Mouse (Mus musculus): ENCODE measurements at regions not wholly inside any gene's neighbourhood (a gene's known extent, or its start where the extent isn't known, plus 50 kb on each side); places are given as distances from the start of the nearest gene placed in this dataset.

- 65% methylated on average over 3 of the region's 3 CpGs for WGBS
- no peak overlapping the region for H3K4me3 ChIP-seq (replicated peaks; ENCODE audit: low read depth, low read length)
- no peak for ATAC-seq (replicated peaks; ENCODE audit: low FRiP score, low read depth)
- H3K4me2 ChIP-seq (ENCODE audit: low read length): no peak overlapping the region
- H3K27me3 ChIP-seq (ENCODE audit: insufficient read depth, low read length): no peaks in the 10 kb centered on the region
- no peaks in the 10 kb centered on the region for H3K9me3 ChIP-seq (replicated peaks; ENCODE audit: low read length)
- no peaks in the 10 kb centered on the region for H3K36me3 ChIP-seq (ENCODE audit: insufficient read depth, low read length)
- no peak overlapping the region for H3K27ac ChIP-seq
- TF ChIP-seq CTCF (IDR thresholded peaks at IDR 0.05; ENCODE audit: low read depth): no peak
- DNase-seq (ENCODE audit: low spot score): no peak
- H3K9ac ChIP-seq (ENCODE audit: low read depth, low read length): no peak overlapping the region
- no peaks in the 10 kb centered on the region for H3K4me1 ChIP-seq (replicated peaks; ENCODE audit: insufficient read depth, low read length)
These were observed 72.7 kb upstream of the Abca1 start for GRCm38 (mm10) chr4:53232436-53232835.

- Histone ChIP-seq H3K27ac (no peak overlapping the region), H3K9me3 (replicated peaks; ENCODE audit: low read length) (no peaks in the 10 kb centered on the region), H3K27me3 (ENCODE audit: insufficient read depth, low read length) (no peaks in the 10 kb centered on the region), H3K9ac (ENCODE audit: low read depth, low read length) (no peak overlapping the region), H3K4me1 (replicated peaks; ENCODE audit: insufficient read depth, low read length) (no peaks in the 10 kb centered on the region), H3K36me3 (ENCODE audit: insufficient read depth, low read length) (no peaks in the 10 kb centered on the region), H3K4me2 (ENCODE audit: low read length) (no peak overlapping the region), H3K4me3 (replicated peaks; ENCODE audit: low read depth, low read length) (no peak overlapping the region)
- TF ChIP-seq CTCF (IDR thresholded peaks at IDR 0.05; ENCODE audit: low read depth): no peak
- ATAC-seq (replicated peaks; ENCODE audit: low FRiP score, low read depth) (no peak), DNase-seq (ENCODE audit: low spot score) (no peak)
- 48% methylated on average over 4 of the region's 4 CpGs for WGBS
These were observed 72.2 kb upstream of the Abca1 start for GRCm38 (mm10) chr4:53231867-53232266.

DNA sequence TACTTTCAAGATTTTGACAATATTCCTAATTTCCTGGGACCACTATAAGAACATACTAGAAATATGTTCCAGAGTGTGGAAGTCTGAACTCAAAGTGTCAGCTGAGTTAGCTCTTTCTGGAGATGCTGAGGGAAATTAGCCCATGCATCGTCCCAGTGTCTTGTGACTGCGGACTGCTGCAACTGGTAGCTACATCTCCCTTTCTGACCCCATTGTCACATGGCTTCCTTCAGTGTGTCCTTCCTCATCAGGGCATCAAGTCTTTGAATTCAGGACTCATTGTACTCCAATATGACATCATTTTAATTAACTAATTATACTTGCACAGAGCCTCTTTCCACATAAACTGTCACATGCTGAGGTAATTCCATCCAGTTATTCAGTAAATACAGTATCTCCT is 71.4 kb upstream of the Abca1 start:
- no peak overlapping the region for H3K9ac ChIP-seq (ENCODE audit: low read depth, low read length)
- no peak overlapping the region for H3K27ac ChIP-seq
- no peaks in the 10 kb centered on the region for H3K4me1 ChIP-seq (replicated peaks; ENCODE audit: insufficient read depth, low read length)
- H3K36me3 ChIP-seq (ENCODE audit: insufficient read depth, low read length): no peaks in the 10 kb centered on the region
- 92% methylated on average over 2 of the region's 2 CpGs for WGBS
- H3K4me3 ChIP-seq (replicated peaks; ENCODE audit: low read depth, low read length): no peak overlapping the region
- H3K9me3 ChIP-seq (replicated peaks; ENCODE audit: low read length): no peaks in the 10 kb centered on the region
- H3K27me3 ChIP-seq (ENCODE audit: insufficient read depth, low read length): no peaks in the 10 kb centered on the region
- no peak for DNase-seq (ENCODE audit: low spot score)
- ATAC-seq (replicated peaks; ENCODE audit: low FRiP score, low read depth): no peak
- no peak for TF ChIP-seq CTCF (IDR thresholded peaks at IDR 0.05; ENCODE audit: low read depth)
- no peak overlapping the region for H3K4me2 ChIP-seq (ENCODE audit: low read length)

DNA sequence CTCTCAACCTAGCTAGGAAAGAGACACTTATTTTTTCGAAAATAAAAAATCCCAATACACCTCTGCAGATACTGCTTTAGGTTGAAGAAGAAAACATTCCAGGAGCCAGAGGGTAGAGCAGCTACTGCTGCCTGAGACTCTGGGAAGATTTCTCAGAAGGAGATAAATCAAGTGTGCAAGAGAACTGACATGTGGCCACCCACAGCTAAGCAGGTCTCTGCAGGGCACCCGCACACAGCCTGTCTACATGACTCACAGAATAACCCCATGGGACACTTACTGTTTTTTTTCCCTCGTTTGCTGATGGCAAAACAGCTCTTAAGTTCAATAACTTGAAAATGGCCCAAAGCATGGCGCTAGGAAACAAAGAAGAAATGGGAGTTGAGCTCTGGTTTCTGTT is 68.7 kb upstream of the Abca1 start:
- Histone ChIP-seq H3K27ac (no peak overlapping the region), H3K4me1 (replicated peaks; ENCODE audit: insufficient read depth, low read length) (no peaks in the 10 kb centered on the region), H3K9ac (ENCODE audit: low read depth, low read length) (no peak overlapping the region), H3K9me3 (replicated peaks; ENCODE audit: low read length) (no peaks in the 10 kb centered on the region), H3K4me2 (ENCODE audit: low read length) (no peak overlapping the region), H3K36me3 (ENCODE audit: insufficient read depth, low read length) (no peaks in the 10 kb centered on the region), H3K27me3 (ENCODE audit: insufficient read depth, low read length) (no peaks in the 10 kb centered on the region), H3K4me3 (replicated peaks; ENCODE audit: low read depth, low read length) (no peak overlapping the region)
- DNase-seq (ENCODE audit: low spot score) (peak; percentile 41), ATAC-seq (replicated peaks; ENCODE audit: low FRiP score, low read depth) (no peak)
- no peak for TF ChIP-seq CTCF (IDR thresholded peaks at IDR 0.05; ENCODE audit: low read depth)
- 31% methylated on average over 4 of the region's 4 CpGs for WGBS

GRCm38 (mm10) chr4:53227771-53228170 is 68.1 kb upstream of the Abca1 start:
- H3K27me3 ChIP-seq (ENCODE audit: insufficient read depth, low read length): no peaks in the 10 kb centered on the region
- H3K9ac ChIP-seq (ENCODE audit: low read depth, low read length): no peak overlapping the region
- no peak overlapping the region for H3K4me2 ChIP-seq (ENCODE audit: low read length)
- WGBS: 47% methylated on average over 8 of the region's 8 CpGs
- no peak overlapping the region for H3K4me3 ChIP-seq (replicated peaks; ENCODE audit: low read depth, low read length)
- H3K36me3 ChIP-seq (ENCODE audit: insufficient read depth, low read length): no peaks in the 10 kb centered on the region
- no peaks in the 10 kb centered on the region for H3K4me1 ChIP-seq (replicated peaks; ENCODE audit: insufficient read depth, low read length)
- no peak; the same call in 1 of the 2 replicates for ATAC-seq (replicated peaks; ENCODE audit: low FRiP score, low read depth)
- H3K9me3 ChIP-seq (replicated peaks; ENCODE audit: low read length): no peaks in the 10 kb centered on the region
- peak; percentile 32 for DNase-seq (ENCODE audit: low spot score)
- H3K27ac ChIP-seq: no peak overlapping the region
- no peak for TF ChIP-seq CTCF (IDR thresholded peaks at IDR 0.05; ENCODE audit: low read depth)

DNA sequence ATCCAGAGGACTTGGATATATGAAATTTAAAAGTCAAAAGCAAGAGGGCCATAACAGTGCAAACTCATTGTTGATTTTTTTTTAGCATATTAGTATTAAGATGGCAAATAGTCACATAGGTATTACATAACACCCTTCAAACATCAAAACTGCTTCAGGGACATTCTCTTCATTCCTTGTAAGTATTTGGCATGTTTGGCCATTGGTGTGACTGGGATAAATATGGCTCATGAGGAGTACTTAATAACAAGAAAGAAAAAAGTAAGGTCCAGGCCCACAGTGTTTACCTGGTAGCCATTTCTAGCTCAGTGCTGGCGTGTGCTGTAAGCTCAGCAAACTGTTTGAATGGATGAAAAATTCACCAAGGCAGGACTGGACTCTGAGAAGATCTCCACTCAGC is 67.4 kb upstream of the Abca1 start:
- 95% methylated on average over 1 of the region's 1 CpGs for WGBS
- DNase-seq (ENCODE audit: low spot score) (no peak), ATAC-seq (replicated peaks; ENCODE audit: low FRiP score, low read depth) (no peak)
- H3K4me3 ChIP-seq (replicated peaks; ENCODE audit: low read depth, low read length): no peak overlapping the region
- TF ChIP-seq CTCF (IDR thresholded peaks at IDR 0.05; ENCODE audit: low read depth): no peak
- H3K4me2 ChIP-seq (ENCODE audit: low read length): no peak overlapping the region
- no peaks in the 10 kb centered on the region for H3K9me3 ChIP-seq (replicated peaks; ENCODE audit: low read length)
- no peak overlapping the region for H3K9ac ChIP-seq (ENCODE audit: low read depth, low read length)
- no peaks in the 10 kb centered on the region for H3K27me3 ChIP-seq (ENCODE audit: insufficient read depth, low read length)
- H3K4me1 ChIP-seq (replicated peaks; ENCODE audit: insufficient read depth, low read length): no peaks in the 10 kb centered on the region
- no peak overlapping the region for H3K27ac ChIP-seq
- H3K36me3 ChIP-seq (ENCODE audit: insufficient read depth, low read length): no peaks in the 10 kb centered on the region

GRCm38 (mm10) chr4:53226376-53226775 is 66.7 kb upstream of the Abca1 start:
- Histone ChIP-seq H3K4me1 (replicated peaks; ENCODE audit: insufficient read depth, low read length) (no peaks in the 10 kb centered on the region), H3K27ac (no peak overlapping the region), H3K27me3 (ENCODE audit: insufficient read depth, low read length) (no peaks in the 10 kb centered on the region), H3K9ac (ENCODE audit: low read depth, low read length) (no peak overlapping the region), H3K36me3 (ENCODE audit: insufficient read depth, low read length) (no peaks in the 10 kb centered on the region), H3K4me3 (replicated peaks; ENCODE audit: low read depth, low read length) (no peak overlapping the region), H3K4me2 (ENCODE audit: low read length) (no peak overlapping the region), H3K9me3 (replicated peaks; ENCODE audit: low read length) (no peaks in the 10 kb centered on the region)
- TF ChIP-seq CTCF (IDR thresholded peaks at IDR 0.05; ENCODE audit: low read depth): no peak
- no peak for DNase-seq (ENCODE audit: low spot score)
- 84% methylated on average over 3 of the region's 3 CpGs for WGBS
- no peak for ATAC-seq (replicated peaks; ENCODE audit: low FRiP score, low read depth)
